Mouse (Mus musculus) E14TG2a.4 (cell line): ENCODE measurements around the gene Serinc1.
"Not testable (repeated sequence)": the region's sequence is repeated elsewhere in the genome, so short reads cannot be mapped to it uniquely, and the experiment has no call there.

ENCODE experiments used
- CTCF ChIP-seq: conservative IDR thresholded peaks from 2 replicates; pipeline ENCODE4 v1.5.1; 2014; ENCODE audit warnings: low read length
- NANOG ChIP-seq: IDR thresholded peaks from 2 replicates; pipeline ENCODE4 v1.6.1; 2014; ENCODE audit warnings: borderline replicate concordance, low read length, mixed read lengths
- POU5F1 ChIP-seq: IDR thresholded peaks from 2 replicates; pipeline ENCODE4 v1.6.1; 2014; ENCODE audit warnings: low read length, borderline replicate concordance

DNA sequence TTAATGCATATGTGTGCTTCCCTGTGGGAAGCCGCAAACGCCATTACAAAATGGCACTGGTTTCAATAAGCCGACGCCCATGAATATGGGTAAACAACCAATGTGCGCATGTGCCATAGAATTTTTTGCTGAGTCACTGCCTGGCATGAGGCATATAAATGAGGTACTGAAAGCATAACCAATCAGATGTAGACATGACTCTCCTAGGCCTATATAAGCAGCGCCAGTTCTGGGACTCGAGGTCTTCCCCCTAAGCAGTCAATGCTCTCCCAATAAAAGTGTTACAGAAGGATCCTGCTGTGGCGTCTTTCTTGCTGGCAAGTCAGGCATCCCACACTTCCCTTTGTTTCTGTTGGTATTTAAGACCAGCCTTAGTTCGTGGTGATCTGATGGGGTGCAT, 11.6 kb upstream of the Serinc1 start:
- TF ChIP-seq CTCF, POU5F1, NANOG: not testable (repeated sequence)
